Mouse (Mus musculus) embryonic facial prominence, embryonic 13.5 days (tissue): ENCODE measurements at regions not wholly inside any gene's neighbourhood (a gene's known extent, or its start where the extent isn't known, plus 50 kb on each side); places are given as distances from the start of the nearest gene placed in this dataset.

Experiments used
- ATAC-seq: fragments of 200-750 bp; cut with Nextera tagmentation; 2 replicates; pipeline ENCODE4 v1.8.0; 2017; ENCODE audit warnings: low read depth; ENCODE audit not compliant: insufficient number of reproducible peaks, insufficient read depth, low FRiP score, low TSS enrichment
- H3K27ac ChIP-seq: fragments of 300-500 bp; sonication (generic); 2 replicates; pipeline ENCODE4 v1.5.1; 2015; ENCODE audit warnings: moderate library complexity, mild to moderate bottlenecking, inconsistent platforms
- H3K27me3 ChIP-seq: fragments of 300-500 bp; sonication (generic); 2 replicates; pipeline ENCODE4 v1.6.1; 2015; ENCODE audit warnings: mild to moderate bottlenecking, inconsistent platforms
- H3K36me3 ChIP-seq: fragments of 300-500 bp; sonication (generic); 2 replicates; pipeline ENCODE4 v1.6.1; 2015; ENCODE audit warnings: mild to moderate bottlenecking, inconsistent platforms
- H3K4me1 ChIP-seq: fragments of 300-500 bp; sonication (generic); 2 replicates; pipeline ENCODE4 v1.6.1; 2015; ENCODE audit warnings: inconsistent platforms
- H3K4me2 ChIP-seq: fragments of 300-500 bp; sonication (generic); 2 replicates; pipeline ENCODE4 v1.6.1; 2015; ENCODE audit warnings: moderate library complexity, mild to moderate bottlenecking, inconsistent platforms
- H3K4me3 ChIP-seq: fragments of 300-500 bp; sonication (generic); 2 replicates; pipeline ENCODE4 v1.5.1; 2015; ENCODE audit warnings: mild to moderate bottlenecking, inconsistent platforms
- H3K9ac ChIP-seq: fragments of 300-500 bp; sonication (generic); 2 replicates; pipeline ENCODE4 v1.6.1; 2015; ENCODE audit warnings: mild to moderate bottlenecking, inconsistent platforms
- H3K9me3 ChIP-seq: fragments of 300-500 bp; sonication (generic); 2 replicates; pipeline ENCODE4 v1.6.1; 2016; ENCODE audit warnings: inconsistent platforms
- WGBS: fragments of 180-500 bp; shearing (Covaris S2); methylation state at CpG from one replicate; pipeline ENCODE4 v1.1.7; 2015; ENCODE audit warnings: mixed read lengths; 5-methylcytosine and 5-hydroxymethylcytosine counted together

DNA sequence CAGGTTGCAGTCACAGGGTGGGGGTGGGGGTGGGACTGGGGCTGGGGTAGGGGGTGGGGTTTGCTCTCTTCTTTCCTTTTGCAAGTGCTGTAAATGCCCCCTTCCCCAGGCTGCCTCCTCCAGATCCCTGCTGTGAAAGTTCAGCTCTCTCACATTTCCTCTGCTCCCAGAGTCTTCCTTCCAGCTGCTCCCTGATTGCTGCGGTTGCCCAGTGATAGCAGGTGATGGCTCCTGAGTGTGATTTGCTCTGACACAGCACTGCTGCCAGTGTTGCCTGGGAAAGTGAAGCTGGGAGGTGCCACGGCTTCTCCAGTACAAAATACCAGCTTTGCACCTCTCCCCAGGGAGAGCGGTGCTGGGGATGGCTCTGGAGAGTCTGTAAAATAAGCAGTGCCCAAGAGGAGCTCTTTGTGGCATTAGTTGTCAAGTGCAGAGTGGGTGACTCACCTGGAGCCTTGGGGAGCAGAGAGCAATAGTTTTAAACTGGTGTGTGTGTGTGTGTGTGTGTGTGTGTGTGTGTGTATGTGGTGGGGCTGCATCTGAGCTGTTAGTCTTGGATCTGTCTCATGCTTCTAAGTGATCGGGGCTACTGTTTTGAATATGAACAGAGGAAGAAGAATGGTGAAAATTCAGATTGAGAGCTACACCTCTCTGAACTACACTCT lies 461.6 kb downstream of the 1810013L24Rik start:
- 66% methylated on average over 4 of the region's 4 CpGs for WGBS
- H3K9ac ChIP-seq, result no peak overlapping the region
- no peak overlapping the region for H3K4me2 ChIP-seq
- H3K27ac ChIP-seq, result no peak overlapping the region
- no peak for ATAC-seq
- H3K4me3 ChIP-seq, result no peak overlapping the region
- no peaks in the 10 kb centered on the region for H3K9me3 ChIP-seq
- H3K27me3 ChIP-seq, result no peaks in the 10 kb centered on the region
- H3K4me1 ChIP-seq, result no peaks in the 10 kb centered on the region
- no peaks in the 10 kb centered on the region for H3K36me3 ChIP-seq

DNA sequence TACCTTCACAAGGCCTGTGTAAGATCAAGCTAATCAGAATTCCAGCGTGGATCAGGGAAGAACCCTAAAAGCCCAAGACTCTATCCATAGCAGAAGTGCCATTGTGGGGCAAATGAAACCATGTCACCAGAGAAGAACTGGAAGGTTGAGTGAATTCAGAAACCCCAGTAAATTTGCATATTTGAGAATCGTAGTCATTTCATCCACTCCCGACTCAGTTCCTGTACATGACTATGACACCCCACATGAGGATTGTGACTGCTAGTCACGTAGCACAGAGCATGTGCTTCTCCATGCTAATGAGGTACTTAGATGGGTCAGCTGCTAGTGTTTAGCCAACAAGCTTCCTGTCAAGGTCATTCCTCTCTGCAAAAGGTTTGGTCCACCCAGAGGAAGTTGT lies 473.2 kb downstream of the 1810013L24Rik start:
- no peak for ATAC-seq
- Histone ChIP-seq H3K4me3 (no peak overlapping the region), H3K4me1 (no peaks in the 10 kb centered on the region), H3K27ac (no peak overlapping the region), H3K9ac (no peak overlapping the region), H3K27me3 (no peaks in the 10 kb centered on the region), H3K9me3 (no peaks in the 10 kb centered on the region), H3K36me3 (no peaks in the 10 kb centered on the region), H3K4me2 (no peak overlapping the region)
- 80% methylated on average over 4 of the region's 4 CpGs for WGBS

DNA sequence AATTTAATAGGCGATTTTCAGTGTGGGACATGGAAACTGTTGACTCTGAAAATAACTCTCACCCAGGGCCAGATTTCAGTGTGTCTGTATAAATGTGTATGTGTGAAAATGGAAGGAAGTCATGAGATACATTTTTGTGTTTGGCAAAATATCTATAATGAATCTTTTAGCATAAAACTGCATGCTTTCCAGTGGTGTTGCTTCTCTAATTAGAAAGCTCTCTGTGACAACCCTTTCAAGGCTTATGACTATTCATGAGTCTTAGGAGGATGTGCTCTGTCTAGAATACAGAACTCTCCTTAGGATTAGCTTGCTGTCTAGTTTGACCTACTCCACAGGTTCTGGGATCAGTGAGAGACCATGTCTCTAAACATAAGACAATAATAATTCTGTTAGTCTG lies 474.2 kb downstream of the 1810013L24Rik start:
- H3K9me3 ChIP-seq, result no peaks in the 10 kb centered on the region
- H3K4me1 ChIP-seq, result no peaks in the 10 kb centered on the region
- H3K4me3 ChIP-seq, result no peak overlapping the region
- no peaks in the 10 kb centered on the region for H3K36me3 ChIP-seq
- H3K9ac ChIP-seq, result no peak overlapping the region
- H3K27me3 ChIP-seq, result no peaks in the 10 kb centered on the region
- ATAC-seq, result no peak
- H3K4me2 ChIP-seq, result no peak overlapping the region
- 84% methylated on average over 1 of the region's 1 CpGs for WGBS
- H3K27ac ChIP-seq, result no peak overlapping the region

DNA sequence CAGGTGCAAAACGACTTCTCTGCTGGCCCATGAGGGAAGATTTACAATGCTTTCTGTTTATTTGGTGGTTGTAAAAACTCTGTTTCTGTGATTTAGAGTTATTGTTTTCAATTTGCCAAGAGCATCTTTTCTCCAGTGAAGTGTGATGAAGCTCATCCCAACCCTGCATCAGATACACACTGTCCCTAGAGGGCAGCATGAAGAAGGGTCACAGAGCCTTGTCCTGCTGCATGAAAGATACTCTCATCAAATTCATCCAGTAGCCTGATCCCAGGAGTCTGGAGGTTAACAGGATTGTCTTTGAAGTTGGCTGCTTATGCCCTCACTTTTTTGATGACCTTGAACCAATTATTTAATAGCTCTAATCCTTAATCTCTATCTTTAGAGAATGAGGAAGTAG lies 480.8 kb downstream of the 1810013L24Rik start:
- Histone ChIP-seq H3K9me3 (no peaks in the 10 kb centered on the region), H3K27me3 (no peaks in the 10 kb centered on the region), H3K4me3 (no peak overlapping the region), H3K4me1 (no peaks in the 10 kb centered on the region), H3K27ac (no peak overlapping the region), H3K9ac (no peak overlapping the region), H3K36me3 (no peaks in the 10 kb centered on the region), H3K4me2 (no peak overlapping the region)
- ATAC-seq, result no peak
- WGBS, result 34% methylated on average over 1 of the region's 1 CpGs

DNA sequence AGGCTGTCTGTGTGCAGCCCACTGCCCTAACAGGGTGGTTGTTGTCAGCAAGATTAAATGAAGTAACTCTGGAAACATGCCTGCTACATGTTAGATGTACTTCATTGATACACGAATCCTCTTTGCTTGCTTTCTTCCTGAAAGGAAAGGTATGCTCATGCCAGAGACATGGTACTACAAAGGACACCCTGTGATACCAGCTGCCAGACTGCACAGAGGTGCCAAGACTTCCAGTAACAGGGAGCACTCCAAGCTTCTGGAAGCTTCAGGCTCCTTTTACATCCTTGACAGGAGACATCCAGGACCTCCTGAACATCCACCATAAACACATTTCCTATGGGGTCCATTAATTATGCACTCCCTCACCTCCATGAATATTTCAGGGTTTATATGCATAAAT lies 505.7 kb downstream of the 1810013L24Rik start:
- no peak overlapping the region for H3K9ac ChIP-seq
- no peak overlapping the region for H3K4me2 ChIP-seq
- no peaks in the 10 kb centered on the region for H3K9me3 ChIP-seq
- H3K4me3 ChIP-seq, result no peak overlapping the region
- ATAC-seq, result no peak
- no peaks in the 10 kb centered on the region for H3K27me3 ChIP-seq
- H3K36me3 ChIP-seq, result no peaks in the 10 kb centered on the region
- H3K4me1 ChIP-seq, result no peaks in the 10 kb centered on the region
- WGBS, result 92% methylated on average over 1 of the region's 1 CpGs
- no peak overlapping the region for H3K27ac ChIP-seq

DNA sequence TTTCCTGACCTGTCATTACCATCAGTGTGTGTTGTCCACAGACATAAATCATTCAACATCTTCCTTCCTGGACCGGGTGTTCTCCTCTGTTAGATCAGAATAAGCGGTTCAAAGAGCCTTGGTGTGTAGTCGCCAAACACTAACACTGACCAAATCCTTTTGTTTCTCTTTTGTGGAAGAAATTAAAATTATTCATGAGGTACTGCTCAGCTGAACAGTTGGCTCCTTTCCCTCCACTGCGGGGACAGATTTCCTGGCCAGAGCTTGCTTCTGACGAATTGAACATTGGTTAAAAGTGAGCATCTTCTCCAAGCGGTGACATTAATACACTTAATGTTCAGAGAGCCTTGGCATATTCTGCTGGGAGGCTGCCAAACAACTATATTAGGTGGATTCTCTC lies 506.2 kb downstream of the 1810013L24Rik start:
- ATAC-seq, result no peak
- no peak overlapping the region for H3K4me3 ChIP-seq
- no peaks in the 10 kb centered on the region for H3K27me3 ChIP-seq
- H3K4me1 ChIP-seq, result no peaks in the 10 kb centered on the region
- no peak overlapping the region for H3K27ac ChIP-seq
- whole genome bisulfite sequencing, result 88% methylated on average over 6 of the region's 6 CpGs
- H3K9ac ChIP-seq, result no peak overlapping the region
- no peaks in the 10 kb centered on the region for H3K36me3 ChIP-seq
- H3K9me3 ChIP-seq, result no peaks in the 10 kb centered on the region
- H3K4me2 ChIP-seq, result no peak overlapping the region

DNA sequence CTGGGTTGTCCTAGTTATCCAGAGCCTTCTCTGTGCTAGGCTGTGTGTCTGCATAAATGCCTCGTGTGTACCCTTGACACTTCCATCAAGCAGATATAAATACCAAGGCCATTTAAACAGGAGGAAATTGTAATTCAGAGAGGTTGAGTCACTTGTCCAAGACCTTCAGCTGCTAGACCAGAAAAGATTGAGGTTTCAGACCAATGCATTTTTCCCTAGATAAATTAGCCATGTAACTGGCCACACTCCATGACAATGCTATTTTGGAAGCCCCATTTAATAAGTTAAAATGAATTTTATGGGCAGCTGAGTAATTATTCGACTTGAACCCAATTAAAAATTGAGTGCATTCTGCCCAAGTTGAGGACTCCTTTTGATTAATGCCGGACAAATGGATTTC lies 509.6 kb downstream of the 1810013L24Rik start:
- WGBS, result 74% methylated on average over 3 of the region's 3 CpGs

DNA sequence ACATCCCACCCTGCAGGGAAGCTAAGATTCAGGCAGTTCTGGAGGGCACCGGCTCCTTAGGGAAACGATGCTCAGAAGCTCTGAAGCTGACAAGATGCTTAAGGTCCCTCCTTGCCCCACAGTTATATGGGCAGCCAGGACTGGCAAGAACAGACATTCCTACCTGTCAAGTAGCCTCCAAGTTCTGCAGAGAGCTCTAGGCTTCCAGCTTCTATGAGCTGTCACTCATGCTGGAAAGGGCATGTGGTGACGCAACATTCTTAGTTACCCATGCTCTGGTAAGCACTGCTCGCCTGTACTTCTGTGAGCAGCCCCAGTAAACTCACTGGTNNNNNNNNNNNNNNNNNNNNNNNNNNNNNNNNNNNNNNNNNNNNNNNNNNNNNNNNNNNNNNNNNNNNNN lies 511.3 kb downstream of the 1810013L24Rik start:
- H3K9me3 ChIP-seq, result no peaks in the 10 kb centered on the region
- 73% methylated on average over 4 of the region's 4 CpGs for WGBS
- no peak overlapping the region for H3K4me3 ChIP-seq
- H3K4me1 ChIP-seq, result no peaks in the 10 kb centered on the region
- no peaks in the 10 kb centered on the region for H3K36me3 ChIP-seq
- H3K4me2 ChIP-seq, result no peak overlapping the region
- H3K27me3 ChIP-seq, result no peaks in the 10 kb centered on the region
- no peak for ATAC-seq
- no peak overlapping the region for H3K27ac ChIP-seq
- H3K9ac ChIP-seq, result no peak overlapping the region

More for the DNA sequence above, 509.6 kb downstream of the 1810013L24Rik start:
- H3K9ac ChIP-seq, result no peak overlapping the region
- ATAC-seq, result no peak
- no peak overlapping the region for H3K4me3 ChIP-seq
- no peaks in the 10 kb centered on the region for H3K4me1 ChIP-seq
- no peaks in the 10 kb centered on the region for H3K36me3 ChIP-seq
- no peaks in the 10 kb centered on the region for H3K9me3 ChIP-seq
- H3K27me3 ChIP-seq, result no peaks in the 10 kb centered on the region
- no peak overlapping the region for H3K27ac ChIP-seq
- H3K4me2 ChIP-seq, result no peak overlapping the region

DNA sequence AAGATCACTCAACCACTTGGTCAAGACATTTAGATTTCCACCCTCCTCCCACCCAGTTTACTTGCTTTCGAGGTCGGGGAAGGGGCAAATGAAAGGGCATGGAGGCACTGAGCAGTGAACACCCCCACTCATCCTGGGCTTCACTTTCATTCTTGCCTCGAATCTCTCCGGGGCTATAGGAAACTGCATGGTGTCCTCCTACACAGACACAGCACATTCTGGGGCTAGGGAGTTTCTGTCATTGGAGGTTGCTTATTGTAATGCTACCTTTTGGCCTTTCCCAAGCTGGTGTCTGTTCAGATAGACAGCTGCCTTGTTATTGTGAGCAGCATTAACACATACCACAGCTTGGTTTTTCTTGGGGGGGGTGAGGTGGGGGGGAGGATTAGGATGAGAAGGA lies 523.9 kb downstream of the 1810013L24Rik start:
- 81% methylated on average over 4 of the region's 4 CpGs for WGBS
- H3K36me3 ChIP-seq, result no peaks in the 10 kb centered on the region
- no peak overlapping the region for H3K4me2 ChIP-seq
- no peak overlapping the region for H3K9ac ChIP-seq
- no peak for ATAC-seq
- no peaks in the 10 kb centered on the region for H3K4me1 ChIP-seq
- no peaks in the 10 kb centered on the region for H3K9me3 ChIP-seq
- no peak overlapping the region for H3K27ac ChIP-seq
- no peaks in the 10 kb centered on the region for H3K27me3 ChIP-seq
- H3K4me3 ChIP-seq, result no peak overlapping the region

DNA sequence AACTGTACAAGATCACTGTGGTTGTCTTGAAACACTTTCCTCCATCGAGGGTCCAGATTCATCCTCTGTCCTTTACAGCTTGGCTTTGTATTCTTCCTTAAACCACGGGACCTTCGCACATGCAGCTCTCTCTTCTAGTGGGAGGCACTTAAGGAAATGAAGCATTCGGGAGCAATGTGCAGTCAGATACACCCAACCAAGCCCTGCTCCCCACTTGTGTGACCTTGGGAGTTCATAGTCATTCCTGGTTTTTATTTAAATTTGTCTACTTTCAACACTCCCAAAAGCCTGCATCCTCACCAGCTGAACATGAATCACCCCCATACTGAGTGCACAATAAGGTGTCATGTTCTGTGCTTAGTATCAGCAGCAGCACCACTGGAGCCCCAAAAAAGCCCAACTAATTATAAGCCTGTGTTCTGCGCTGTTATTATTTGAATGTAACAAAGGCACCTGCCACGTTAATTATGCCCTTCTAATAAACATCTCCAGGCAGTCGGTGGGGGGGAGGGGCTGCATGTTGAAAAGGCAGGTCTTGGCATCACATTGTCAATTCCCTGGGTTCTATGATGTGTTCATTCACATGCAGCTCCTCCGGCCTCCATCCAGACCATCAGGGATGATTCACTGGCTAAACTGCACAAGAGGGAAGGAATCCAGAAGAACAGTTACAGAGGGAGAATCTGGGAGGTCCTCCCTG lies 524.6 kb downstream of the 1810013L24Rik start:
- Histone ChIP-seq H3K27me3 (no peaks in the 10 kb centered on the region), H3K36me3 (no peaks in the 10 kb centered on the region), H3K9me3 (no peaks in the 10 kb centered on the region), H3K4me3 (no peak overlapping the region), H3K4me1 (no peaks in the 10 kb centered on the region), H3K4me2 (no peak overlapping the region), H3K27ac (no peak overlapping the region), H3K9ac (no peak overlapping the region)
- no peak for ATAC-seq
- 78% methylated on average over 8 of the region's 8 CpGs for WGBS

DNA sequence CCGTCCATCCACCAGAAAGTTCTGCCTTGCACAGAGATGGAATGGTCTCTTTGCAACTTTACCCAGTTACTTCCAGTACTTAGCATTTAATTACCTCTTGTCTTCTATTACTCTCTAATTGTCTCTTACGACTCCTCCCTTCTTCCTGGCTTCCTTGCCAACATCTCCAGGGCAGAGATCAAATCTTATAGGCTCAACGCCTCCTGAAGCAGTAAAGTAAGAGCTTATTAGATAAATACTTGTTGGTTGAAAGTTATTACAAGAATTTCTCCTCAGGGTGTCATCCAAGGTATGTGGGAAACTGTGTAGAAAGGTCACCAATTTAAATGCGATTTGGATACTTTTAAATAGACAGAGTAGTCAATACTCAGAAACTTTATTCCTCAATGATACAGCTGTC lies 528.8 kb downstream of the 1810013L24Rik start:
- Histone ChIP-seq H3K36me3 (no peaks in the 10 kb centered on the region), H3K9ac (no peak overlapping the region), H3K4me3 (no peak overlapping the region), H3K4me1 (no peaks in the 10 kb centered on the region), H3K9me3 (no peaks in the 10 kb centered on the region), H3K27me3 (no peaks in the 10 kb centered on the region), H3K4me2 (no peak overlapping the region), H3K27ac (no peak overlapping the region)
- 61% methylated on average over 4 of the region's 4 CpGs for WGBS
- no peak for ATAC-seq

DNA sequence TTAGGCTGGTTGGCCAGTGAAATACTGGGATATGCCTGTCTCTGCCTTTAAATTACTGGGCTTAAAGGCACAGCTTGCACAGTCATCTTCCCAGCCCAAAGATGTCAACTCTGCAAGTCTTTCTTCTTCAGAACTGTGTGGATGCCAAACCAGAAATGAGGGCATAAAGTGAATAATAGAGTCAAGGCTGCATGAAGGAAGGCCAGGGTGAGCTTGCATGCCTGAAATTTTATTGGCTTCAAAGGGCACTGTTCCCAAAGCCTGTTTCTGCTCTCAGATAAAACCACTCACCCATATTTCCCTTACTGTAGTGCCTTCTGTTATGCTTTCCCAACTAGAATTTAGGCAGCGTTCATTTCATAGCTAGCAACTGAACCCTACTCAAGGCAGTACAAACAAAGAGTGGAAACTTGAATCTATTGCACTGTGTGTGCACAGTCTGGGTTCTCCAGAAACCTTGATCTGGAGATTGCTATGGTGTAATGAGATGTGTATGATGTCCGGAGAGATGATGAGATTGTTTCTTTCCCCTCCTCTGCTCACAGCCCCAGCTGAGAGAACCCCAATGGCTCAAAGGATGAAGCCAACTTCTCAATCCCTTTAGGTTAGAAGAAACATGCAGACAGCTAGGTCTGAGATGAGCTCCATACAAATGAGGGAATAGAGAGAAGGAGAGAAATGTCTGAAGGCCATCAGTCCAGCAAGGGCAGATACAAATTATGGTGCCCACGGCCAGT lies 529.7 kb downstream of the 1810013L24Rik start:
- no peaks in the 10 kb centered on the region for H3K4me1 ChIP-seq
- H3K27ac ChIP-seq, result no peak overlapping the region
- H3K4me3 ChIP-seq, result no peak overlapping the region
- no peak overlapping the region for H3K9ac ChIP-seq
- H3K27me3 ChIP-seq, result no peaks in the 10 kb centered on the region
- H3K9me3 ChIP-seq, result no peaks in the 10 kb centered on the region
- H3K4me2 ChIP-seq, result no peak overlapping the region
- H3K36me3 ChIP-seq, result no peaks in the 10 kb centered on the region
- ATAC-seq, result no peak
- 87% methylated on average over 3 of the region's 3 CpGs for WGBS
